Mouse (Mus musculus) heart, embryonic 15.5 days (tissue): Measurements from ENCODE around the gene Serpinb9b. TPM values are rescaled to one million over a fixed set of nuclear protein-coding genes. Genes with fewer than 3 reads are reported as not detected.

Experiments
- ATAC-seq: fragments of 200-750 bp; cut with Nextera tagmentation; replicated peaks from 2 replicates; pipeline ENCODE4 v1.8.0; 2017; ENCODE audit warnings: low read depth, moderate TSS enrichment; ENCODE audit not compliant: insufficient number of reproducible peaks, insufficient read depth, low FRiP score
- H3K27ac ChIP-seq: fragments of 300-500 bp; sonication (generic); 2 replicates; pipeline ENCODE4 v1.5.1; 2015; ENCODE audit warnings: mild to moderate bottlenecking, inconsistent platforms
- H3K27me3 ChIP-seq: fragments of 300-500 bp; sonication (generic); 2 replicates; pipeline ENCODE4 v1.6.1; 2015; ENCODE audit warnings: inconsistent platforms
- H3K36me3 ChIP-seq: fragments of 300-500 bp; sonication (generic); 2 replicates; pipeline ENCODE4 v1.6.1; 2015; ENCODE audit warnings: mild to moderate bottlenecking, inconsistent platforms
- H3K4me1 ChIP-seq: fragments of 300-500 bp; sonication (generic); replicated peaks from 2 replicates; pipeline ENCODE4 v1.6.1; 2015; ENCODE audit warnings: inconsistent platforms
- H3K4me2 ChIP-seq: fragments of 300-500 bp; sonication (generic); 2 replicates; pipeline ENCODE4 v1.6.1; 2015; ENCODE audit warnings: inconsistent platforms, mild to moderate bottlenecking, moderate library complexity
- H3K4me3 ChIP-seq: fragments of 300-500 bp; sonication (generic); 2 replicates; pipeline ENCODE4 v1.5.1; 2015; ENCODE audit warnings: mild to moderate bottlenecking, inconsistent platforms
- H3K9ac ChIP-seq: fragments of 300-500 bp; sonication (generic); 2 replicates; pipeline ENCODE4 v1.6.1; 2015; ENCODE audit warnings: mild to moderate bottlenecking, inconsistent platforms
- H3K9me3 ChIP-seq: fragments of 300-500 bp; sonication (generic); replicated peaks from 2 replicates; pipeline ENCODE4 v1.6.1; 2016; ENCODE audit warnings: inconsistent platforms
- WGBS: fragments of 180-500 bp; shearing (Covaris S2); methylation state at CpG from one replicate; pipeline ENCODE4 v1.1.7; 2015; ENCODE audit warnings: mixed read lengths; 5-methylcytosine and 5-hydroxymethylcytosine counted together
- polyA plus RNA-seq: library from polyadenylated mRNA; unstranded; fragments of >200 nt; fragmentation: Nextera tagmentation; extraction: Ambion mirVana; gene quantifications from 2 replicates; pipeline ENCODE4 v1.2.1, GENCODE M21; 2015

The Serpinb9b gene
- polyA plus RNA-seq, 1 experiment from 2014 or later: 0.52 TPM

- H3K36me3 ChIP-seq: no peaks in the 10 kb centered on the region
- peak overlapping the region; percentile 18; the same call in 1 of the 2 replicates for H3K4me3 ChIP-seq
- H3K4me1 ChIP-seq: 0 out of 2 replicates have a peak, but pooled peaks cover 3% of the 10 kb centered on the region
- no peak overlapping the region for H3K9ac ChIP-seq
- peak overlapping the region; percentile 62 for H3K4me2 ChIP-seq
- H3K9me3 ChIP-seq: no peaks in the 10 kb centered on the region
- no peak for ATAC-seq
- no peak overlapping the region for H3K27ac ChIP-seq
- WGBS: 14% methylated on average over 6 of the region's 6 CpGs
- H3K27me3 ChIP-seq: no peaks in the 10 kb centered on the region
Measured at GRCm38 (mm10) chr13:33079391-33079790, 52.2 kb downstream of the Serpinb9b start.

- H3K27me3 ChIP-seq: no peaks in the 10 kb centered on the region
- no peak for ATAC-seq
Measured at GRCm38 (mm10) chr13:33080356-33080755, 53.1 kb downstream of the Serpinb9b start.

GRCm38 (mm10) chr13:33083834-33084233, 56.6 kb downstream of the Serpinb9b start:
- no peak overlapping the region for H3K27ac ChIP-seq
- H3K4me3 ChIP-seq: no peak overlapping the region
- H3K4me1 ChIP-seq: peaks cover 8% of the 10 kb centered on the region; the same call in 1 of the 2 replicates
- 60% methylated on average over 2 of the region's 2 CpGs for WGBS
- no peaks in the 10 kb centered on the region for H3K9me3 ChIP-seq
- no peak overlapping the region for H3K9ac ChIP-seq
- no peak for ATAC-seq
- no peak overlapping the region for H3K4me2 ChIP-seq
- H3K27me3 ChIP-seq: no peaks in the 10 kb centered on the region
- H3K36me3 ChIP-seq: no peaks in the 10 kb centered on the region

More at GRCm38 (mm10) chr13:33080356-33080755, 53.1 kb downstream of the Serpinb9b start:
- H3K36me3 ChIP-seq: no peaks in the 10 kb centered on the region
- no peak overlapping the region for H3K27ac ChIP-seq
- H3K4me2 ChIP-seq: no peak overlapping the region
- H3K9ac ChIP-seq: no peak overlapping the region
- no peaks in the 10 kb centered on the region for H3K9me3 ChIP-seq
- 0 out of 2 replicates have a peak, but pooled peaks cover 5% of the 10 kb centered on the region for H3K4me1 ChIP-seq
- 27% methylated on average over 3 of the region's 3 CpGs for WGBS
- no peak overlapping the region for H3K4me3 ChIP-seq

GRCm38 (mm10) chr13:33084975-33085694, 57.9 kb downstream of the Serpinb9b start:
- 54% methylated on average over 5 of the region's 5 CpGs for whole genome bisulfite sequencing

GRCm38 (mm10) chr13:33085695-33086432, 58.6 kb downstream of the Serpinb9b start:
- Histone ChIP-seq H3K27ac (no peak overlapping the region), H3K27me3 (no peaks in the 10 kb centered on the region), H3K9me3 (no peaks in the 10 kb centered on the region), H3K9ac (no peak overlapping the region), H3K4me1 (peaks cover 5% of the 10 kb centered on the region; the same call in 1 of the 2 replicates), H3K36me3 (no peaks in the 10 kb centered on the region), H3K4me2 (no peak overlapping the region), H3K4me3 (no peak overlapping the region)
- ATAC-seq: no peak; the same call in 1 of the 2 replicates

More at GRCm38 (mm10) chr13:33084975-33085694, 57.9 kb downstream of the Serpinb9b start:
- no peaks in the 10 kb centered on the region for H3K9me3 ChIP-seq
- H3K27me3 ChIP-seq: no peaks in the 10 kb centered on the region
- H3K9ac ChIP-seq: no peak overlapping the region
- no peak for ATAC-seq
- H3K4me2 ChIP-seq: no peak overlapping the region
- no peak overlapping the region for H3K27ac ChIP-seq
- H3K4me3 ChIP-seq: no peak overlapping the region
- peaks cover 5% of the 10 kb centered on the region; the same call in 1 of the 2 replicates for H3K4me1 ChIP-seq
- H3K36me3 ChIP-seq: no peaks in the 10 kb centered on the region

- Histone ChIP-seq H3K9me3 (no peaks in the 10 kb centered on the region), H3K4me2 (no peak overlapping the region), H3K27me3 (no peaks in the 10 kb centered on the region), H3K36me3 (no peaks in the 10 kb centered on the region), H3K9ac (no peak overlapping the region), H3K4me1 (peaks cover 5% of the 10 kb centered on the region; the same call in 1 of the 2 replicates), H3K27ac (no peak overlapping the region), H3K4me3 (no peak overlapping the region)
- ATAC-seq: no peak
- 35% methylated on average over 3 of the region's 3 CpGs for WGBS
Measured at GRCm38 (mm10) chr13:33089566-33089965, 62.4 kb downstream of the Serpinb9b start.

- Histone ChIP-seq H3K4me2 (no peak overlapping the region), H3K9ac (no peak overlapping the region), H3K27me3 (no peaks in the 10 kb centered on the region), H3K36me3 (no peaks in the 10 kb centered on the region), H3K4me3 (no peak overlapping the region), H3K4me1 (peaks cover under 1% of the 10 kb centered on the region; the same call in 1 of the 2 replicates), H3K9me3 (no peaks in the 10 kb centered on the region), H3K27ac (no peak overlapping the region)
- no peak for ATAC-seq
- 60% methylated on average over 1 of the region's 1 CpGs for WGBS
Measured at GRCm38 (mm10) chr13:33090546-33090945, 63.3 kb downstream of the Serpinb9b start.

- Histone ChIP-seq H3K9me3 (no peaks in the 10 kb centered on the region), H3K36me3 (no peaks in the 10 kb centered on the region), H3K4me2 (no peak overlapping the region), H3K27me3 (no peaks in the 10 kb centered on the region), H3K9ac (no peak overlapping the region), H3K4me1 (no peaks in the 10 kb centered on the region), H3K4me3 (no peak overlapping the region), H3K27ac (no peak overlapping the region)
- 82% methylated on average over 1 of the region's 1 CpGs for WGBS
- no peak for ATAC-seq
Measured at GRCm38 (mm10) chr13:33091306-33091705, 64.1 kb downstream of the Serpinb9b start.

Other genes with a start within 250 kb of the Serpinb9b start
- 0.76 and 1.1 TPM in 2 replicates for gene Mylk4, start 243.5 kb upstream of the Serpinb9b start, polyA plus RNA-seq
- 22.2 and 28.0 TPM in 2 replicates for gene Wrnip1, start 225.4 kb upstream of the Serpinb9b start, polyA plus RNA-seq
- not detected in 2 replicates for gene D930007J09Rik, start 224.6 kb upstream of the Serpinb9b start, polyA plus RNA-seq
- 11.5 and 13.9 TPM in 2 replicates for gene Serpinb1a, start 176.2 kb upstream of the Serpinb9b start, polyA plus RNA-seq
- gene Serpinb1c, start 129.2 kb upstream of the Serpinb9b start, polyA plus RNA-seq: 0.14 and 0.15 TPM in 2 replicates
- 20.0 and 20.6 TPM in 2 replicates for gene Serpinb6b, start 62.2 kb upstream of the Serpinb9b start, polyA plus RNA-seq
- 8.3 and 9.1 TPM in 2 replicates for gene Serpinb9, start 24.2 kb upstream of the Serpinb9b start, polyA plus RNA-seq
- 0.10 and 0.14 TPM in 2 replicates for gene Serpinb1b, start 51.2 kb downstream of the Serpinb9b start, polyA plus RNA-seq
- not detected in 2 replicates for gene Serpinb9c, start 132.3 kb downstream of the Serpinb9b start, polyA plus RNA-seq
- gene Serpinb9d, start 165.5 kb downstream of the Serpinb9b start, polyA plus RNA-seq: not detected in 2 replicates
- gene Serpinb9e, start 222.2 kb downstream of the Serpinb9b start, polyA plus RNA-seq: not detected in 2 replicates